Mouse (Mus musculus): ENCODE measurements at regions not wholly inside any gene's neighbourhood (a gene's known extent, or its start where the extent isn't known, plus 50 kb on each side); places are given as distances from the start of the nearest gene placed in this dataset.

- TF ChIP-seq CTCF (IDR thresholded peaks at IDR 0.05; ENCODE audit: low read depth) (no peak), EP300 (IDR thresholded peaks at IDR 0.05; ENCODE audit: low read depth) (no peak)
Measured at GRCm38 (mm10) chr11:85966207-85966606, 80.0 kb downstream of the Tbx4 start.
